Mouse (Mus musculus) ZHBTc4 (cell line): ENCODE measurements around the gene 4930544G11Rik.
A peak's percentile ranks its signal among the peaks of the same experiment; 100 is the strongest.

Experiments used
- DNase-seq: peaks from one replicate; pipeline ENCODE4 v3.0.0-alpha.2; 2011; ENCODE audit warnings: low read depth, low spot score

4930544G11Rik gene

GRCm38 (mm10) chr6:65952309-65952708, at the start of gene 4930544G11Rik:
Gene 4930544G11Rik, plus strand, starts transcription at chr6:65952609.
- DNase-seq: no peak

DNA sequence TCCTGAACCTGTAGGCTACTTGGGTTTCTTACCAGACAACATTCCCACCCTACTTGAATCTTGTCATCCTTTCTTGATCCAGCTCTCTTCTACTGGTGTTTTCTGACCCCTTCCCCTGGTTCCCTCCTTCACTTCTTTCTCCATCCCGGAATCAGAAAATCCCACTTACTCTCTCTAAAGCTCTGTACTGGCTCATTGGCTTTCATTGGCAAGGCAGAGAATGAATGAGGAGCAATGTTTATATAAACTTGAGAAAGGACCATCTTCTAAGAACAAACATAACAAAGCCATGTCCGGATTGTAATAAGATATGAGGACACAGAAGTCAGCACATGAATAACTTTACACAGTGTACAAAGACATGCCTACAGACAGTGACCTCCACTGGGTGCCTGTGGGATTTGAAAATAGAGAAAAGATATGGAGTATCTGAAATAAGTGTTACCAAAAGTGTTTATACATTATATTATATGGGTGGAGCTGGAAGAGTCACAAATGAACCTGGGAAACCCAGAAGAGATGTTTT, 45.7 kb upstream of the 4930544G11Rik start:
- no peak for DNase-seq

- DNase-seq: no peak
Observed at GRCm38 (mm10) chr6:65915421-65915820, 37.0 kb upstream of the 4930544G11Rik start.

DNA sequence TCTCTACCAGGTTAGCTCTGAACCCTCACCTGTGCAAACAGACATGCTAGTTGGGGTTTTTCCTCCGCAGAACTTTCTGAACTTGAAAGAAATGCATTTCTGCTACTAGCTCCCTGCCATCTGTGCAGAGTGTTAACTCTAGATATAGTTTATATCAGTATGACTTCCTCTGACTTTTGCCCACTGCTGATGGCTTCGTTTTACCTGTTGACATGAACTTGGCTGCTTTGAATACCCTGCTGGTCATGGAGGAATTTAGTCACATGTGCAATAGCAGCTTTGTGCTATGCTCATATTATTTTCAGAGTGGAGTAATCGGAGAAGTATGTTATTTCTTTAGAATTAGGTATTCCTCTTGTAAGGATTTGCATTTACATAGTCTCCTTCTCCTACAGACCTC, 30.7 kb upstream of the 4930544G11Rik start:
- DNase-seq: no peak

DNA sequence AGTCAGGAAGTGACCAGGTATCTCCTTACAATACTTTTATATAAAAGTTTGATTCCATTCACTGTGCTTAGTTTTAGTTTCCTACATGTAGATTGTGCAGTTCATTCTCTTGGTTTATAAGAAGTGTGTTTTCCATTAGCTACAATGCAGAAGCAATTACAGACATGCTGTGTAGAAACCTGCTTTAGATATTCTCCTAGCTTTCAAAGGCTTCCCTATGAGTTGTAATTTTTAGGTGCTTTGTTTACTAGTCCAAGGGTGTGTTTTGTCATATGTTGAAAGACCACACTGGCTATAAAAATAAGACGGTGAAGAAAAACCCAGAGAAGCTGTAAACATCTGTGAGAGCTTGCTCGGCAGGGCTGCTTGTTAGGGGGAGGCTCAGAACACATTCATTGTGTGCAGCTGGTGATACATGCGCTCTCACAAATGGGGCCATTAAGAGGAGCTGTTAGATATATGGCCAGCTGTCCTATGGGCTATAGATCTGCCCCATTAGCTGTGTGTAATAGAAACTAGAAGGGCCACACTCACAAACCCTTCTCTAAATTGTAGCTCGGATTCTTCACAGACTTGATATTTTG, 28.8 kb upstream of the 4930544G11Rik start:
- no peak for DNase-seq

DNA sequence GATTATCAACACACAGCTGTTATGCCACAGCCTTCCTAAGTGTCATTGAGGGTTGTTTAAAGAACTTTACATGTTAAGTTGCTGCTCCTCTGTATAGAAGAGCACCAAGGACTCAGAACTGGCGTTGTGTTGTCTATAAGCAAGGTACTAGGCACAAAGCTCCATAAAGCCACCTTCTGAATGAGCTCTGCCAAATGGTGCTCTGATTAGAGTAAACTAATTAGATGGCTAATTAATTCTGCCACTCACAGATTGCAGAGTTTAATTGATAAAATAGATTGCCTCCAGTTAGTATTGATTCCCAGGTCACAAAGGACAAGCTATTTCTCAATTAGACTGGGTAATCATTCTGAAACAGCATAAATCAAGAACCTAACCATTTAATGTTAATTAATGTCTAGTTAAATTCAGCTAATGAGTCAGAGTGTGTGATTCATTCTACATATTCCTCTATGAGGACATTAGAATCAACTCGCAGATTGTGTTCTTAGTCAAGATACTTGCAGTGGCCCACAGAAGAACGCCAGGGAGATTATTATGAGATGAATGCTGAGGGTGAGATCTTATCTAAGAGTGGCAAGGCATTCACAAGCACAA, 26.6 kb upstream of the 4930544G11Rik start:
- DNase-seq: no peak

- no peak for DNase-seq
Observed at GRCm38 (mm10) chr6:65930523-65930922, 21.9 kb upstream of the 4930544G11Rik start.

GRCm38 (mm10) chr6:65932776-65933175, 19.6 kb upstream of the 4930544G11Rik start:
- peak; percentile 6 for DNase-seq

DNA sequence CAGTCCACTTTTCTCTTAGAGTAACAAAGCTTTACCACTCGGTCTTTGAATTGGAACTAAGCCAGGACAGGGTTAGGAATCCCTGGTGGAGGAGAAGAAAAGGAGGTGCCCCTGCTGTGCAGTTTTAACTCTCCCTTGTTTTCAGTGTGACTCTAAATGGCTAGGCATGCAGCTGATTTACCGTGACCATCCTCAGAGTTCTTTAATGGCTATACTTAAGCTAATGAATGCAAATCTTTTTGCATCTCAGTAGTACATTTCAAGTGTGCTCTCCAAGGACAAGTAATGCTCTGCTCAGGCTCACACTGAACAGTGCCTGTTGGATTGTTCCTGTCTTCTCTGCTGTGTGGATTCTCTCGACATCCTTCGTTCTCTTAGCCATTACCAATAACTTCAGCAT, 19.2 kb upstream of the 4930544G11Rik start:
- peak; percentile 93 for DNase-seq

GRCm38 (mm10) chr6:65935566-65936281, 16.7 kb upstream of the 4930544G11Rik start:
- no peak for DNase-seq

GRCm38 (mm10) chr6:65950492-65950891, 1.9 kb upstream of the 4930544G11Rik start:
- no peak for DNase-seq

- DNase-seq: no peak
Observed at GRCm38 (mm10) chr6:65969386-65970111, 17.1 kb downstream of the 4930544G11Rik start.

DNA sequence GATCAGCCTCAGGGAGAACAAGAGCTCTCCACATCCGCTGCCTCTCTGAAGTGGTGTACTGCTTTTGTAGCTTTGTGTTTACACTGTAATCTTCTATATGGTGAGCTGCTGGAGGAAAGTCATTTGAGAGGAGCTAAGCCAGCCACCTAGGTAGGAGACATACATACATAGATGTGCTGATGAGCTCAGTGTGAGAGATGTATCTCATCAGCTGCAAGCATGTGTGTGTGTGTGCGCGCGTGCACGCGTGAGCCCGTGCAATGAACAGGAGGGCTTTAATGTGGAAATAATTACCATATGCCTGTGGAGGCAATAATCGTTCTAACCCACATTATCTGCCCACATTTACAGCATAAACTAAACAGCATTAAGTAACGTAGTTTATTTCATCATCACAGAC, 18.0 kb downstream of the 4930544G11Rik start:
- no peak for DNase-seq

DNA sequence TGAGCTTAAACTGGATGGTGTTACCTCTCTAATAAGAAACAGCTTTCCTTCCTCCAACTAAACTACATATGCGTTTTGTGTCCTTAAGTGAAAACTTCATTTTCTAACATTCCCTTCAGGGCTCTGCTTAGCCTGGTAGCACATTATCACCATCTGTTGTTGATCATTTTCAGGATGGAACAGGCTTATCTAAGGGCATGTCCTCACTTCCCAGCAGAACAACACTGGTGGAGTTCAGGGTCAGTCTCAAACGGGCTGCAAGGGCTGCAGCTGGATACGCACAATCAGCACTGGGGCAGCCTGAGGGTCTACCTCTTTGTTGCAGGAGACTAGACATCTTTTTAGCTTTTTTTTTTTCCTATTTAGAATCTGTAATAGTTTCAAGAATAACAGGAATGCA, 39.7 kb downstream of the 4930544G11Rik start:
- DNase-seq: no peak

- DNase-seq: no peak
Observed at GRCm38 (mm10) chr6:65998343-65998742, 45.9 kb downstream of the 4930544G11Rik start.
